Mouse (Mus musculus): ENCODE data around the gene Gm10128. TPM values are rescaled to one million over a fixed set of nuclear protein-coding genes. Genes with fewer than 3 reads are reported as not detected.

Gm10128 gene
- not detected in 2 replicates for polyA plus RNA-seq (2015; fragmentation: Nextera tagmentation; extraction: Ambion mirVana)

GRCm38 (mm10) chr14:7643872-7644271 lies at the start of gene Gm10128:
Gene Gm10128, minus strand, starts transcription at chr14:7643972.

GRCm38 (mm10) chr14:7595492-7595891 lies 48.3 kb downstream of the Gm10128 start, which contains the start of gene Gm10338:
Gene Gm10338, minus strand, starts transcription at chr14:7595592.

Other genes with a start within 250 kb of the Gm10128 start
- not detected in 2 replicates for gene Gm3755, start 193.1 kb downstream of the Gm10128 start, polyA plus RNA-seq (2015; fragmentation: Nextera tagmentation; extraction: Ambion mirVana)
- 15.0 and 16.7 TPM in 2 replicates for gene Gm3752, start 160.2 kb downstream of the Gm10128 start, polyA plus RNA-seq (2015; fragmentation: Nextera tagmentation; extraction: Ambion mirVana)
- 5.8 and 5.9 TPM in 2 replicates for gene Gm3558, start 75.4 kb downstream of the Gm10128 start, polyA plus RNA-seq (2015; fragmentation: Nextera tagmentation; extraction: Ambion mirVana)
- not detected in 2 replicates for gene Gm10338, start 48.4 kb downstream of the Gm10128 start, polyA plus RNA-seq (2015; fragmentation: Nextera tagmentation; extraction: Ambion mirVana)
- gene Gm26661, start 147.6 kb upstream of the Gm10128 start, polyA plus RNA-seq (2015; fragmentation: Nextera tagmentation; extraction: Ambion mirVana) = 0.62 TPM in 1 of 2 replicates, not detected in the other
- gene Flnb, start 174.0 kb upstream of the Gm10128 start, polyA plus RNA-seq (2015; fragmentation: Nextera tagmentation; extraction: Ambion mirVana) = 4.4 and 4.9 TPM in 2 replicates